Mouse (Mus musculus) neural tube, embryonic 12.5 days (tissue): Measurements from ENCODE around the gene Gm11563. TPM values are rescaled to one million over a fixed set of nuclear protein-coding genes. Genes with fewer than 3 reads are reported as not detected.
"Not testable (repeated sequence)": the region's sequence is repeated elsewhere in the genome, so short reads cannot be mapped to it uniquely, and the experiment has no call there.

Source experiments
- ATAC-seq: fragments of 200-750 bp; cut with Nextera tagmentation; 2 replicates; pipeline ENCODE4 v1.8.0; 2017; ENCODE audit warnings: low read depth, mild to moderate bottlenecking, moderate TSS enrichment, moderate library complexity; ENCODE audit not compliant: low FRiP score
- H3K27ac ChIP-seq: fragments of 300-500 bp; sonication (generic); 2 replicates; pipeline ENCODE4 v1.5.1; 2016
- H3K27me3 ChIP-seq: fragments of 300-500 bp; sonication (generic); replicated peaks from 2 replicates; pipeline ENCODE4 v1.6.1; 2016; ENCODE audit warnings: mild to moderate bottlenecking
- H3K36me3 ChIP-seq: fragments of 300-500 bp; sonication (generic); 2 replicates; pipeline ENCODE4 v1.6.1; 2016; ENCODE audit warnings: mild to moderate bottlenecking
- H3K4me1 ChIP-seq: fragments of 300-500 bp; sonication (generic); 2 replicates; pipeline ENCODE4 v1.6.1; 2016
- H3K4me2 ChIP-seq: fragments of 300-500 bp; sonication (generic); replicated peaks from 2 replicates; pipeline ENCODE4 v1.6.1; 2016; ENCODE audit warnings: mild to moderate bottlenecking
- H3K4me3 ChIP-seq: fragments of 300-500 bp; sonication (generic); 2 replicates; pipeline ENCODE4 v1.5.1; 2016
- H3K9ac ChIP-seq: fragments of 300-500 bp; sonication (generic); 2 replicates; pipeline ENCODE4 v1.6.1; 2016; ENCODE audit warnings: mild to moderate bottlenecking
- H3K9me3 ChIP-seq: fragments of 300-500 bp; sonication (generic); 2 replicates; pipeline ENCODE4 v1.6.1; 2016; ENCODE audit warnings: mild to moderate bottlenecking
- WGBS: fragments of 180-500 bp; shearing (Covaris S2); methylation state at CpG from one replicate; pipeline ENCODE4 v1.1.7; 2016; 5-methylcytosine and 5-hydroxymethylcytosine counted together
- polyA plus RNA-seq: library from polyadenylated mRNA; unstranded; fragments of >200 nt; fragmentation: Nextera tagmentation; extraction: Ambion mirVana; gene quantifications from 2 replicates; pipeline ENCODE4 v1.2.1, GENCODE M21; 2016

Gene Gm11563
- polyA plus RNA-seq, result not detected in 2 replicates

DNA sequence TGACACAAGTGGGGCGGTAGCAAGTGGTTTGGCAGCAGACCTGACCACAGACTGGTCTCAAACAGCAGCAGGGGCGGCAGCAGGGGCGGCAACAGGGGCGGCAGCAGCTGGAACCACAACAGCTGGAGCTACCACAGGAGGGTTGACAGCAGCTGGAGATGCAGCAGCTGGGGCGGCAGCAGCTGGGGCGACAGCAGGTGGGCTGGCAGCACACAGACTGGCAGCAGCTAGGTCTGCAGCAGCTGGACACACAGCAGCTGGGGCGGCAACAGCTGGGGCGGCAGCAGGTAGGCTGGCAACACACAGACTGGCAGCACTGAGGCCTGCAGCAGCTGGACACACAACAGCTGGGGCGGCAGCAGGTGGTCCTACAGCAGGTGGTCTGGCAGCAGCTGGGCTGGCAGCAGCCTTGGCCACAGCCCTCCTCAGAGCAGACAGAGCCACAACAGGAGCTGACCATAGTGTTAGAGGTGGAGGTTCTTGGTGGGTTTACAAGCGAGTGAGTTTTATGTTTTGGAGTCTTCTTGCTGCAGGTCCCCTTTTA lies at the start of gene Gm11563:
Gene Gm11563 (minus strand): TSS at position 494 of the 544 bp plus-strand sequence.
- not testable (repeated sequence) for H3K9ac ChIP-seq, H3K4me2 ChIP-seq, H3K4me3 ChIP-seq, H3K27ac ChIP-seq, H3K9me3 ChIP-seq, ATAC-seq, H3K4me1 ChIP-seq, H3K36me3 ChIP-seq, H3K27me3 ChIP-seq
- WGBS, result 61% methylated on average over 10 of the region's 10 CpGs

DNA sequence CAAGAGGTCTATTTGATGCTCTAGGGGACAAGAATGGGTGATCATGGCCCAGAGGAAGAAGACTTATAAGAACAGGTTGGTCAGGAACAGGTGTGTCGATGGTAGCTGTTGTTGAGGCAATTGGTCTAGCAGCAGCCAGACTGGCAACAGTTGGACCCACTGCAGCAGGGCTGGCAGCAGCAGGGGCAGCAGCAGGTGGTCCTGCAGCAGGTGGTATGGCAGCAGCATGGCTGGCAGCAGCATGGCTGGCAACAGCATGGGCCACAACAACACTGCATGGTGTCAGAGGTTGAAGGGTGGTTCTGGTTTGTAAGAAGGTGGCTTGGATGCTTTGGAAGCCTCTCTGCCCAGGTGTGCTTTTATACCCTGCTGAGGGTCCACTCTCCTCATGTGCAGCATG lies 31.7 kb upstream of the Gm11563 start, which contains the start of gene Gm14190:
Gene Gm14190 (minus strand): TSS at position 278 of the 400 bp plus-strand sequence.
- H3K4me3 ChIP-seq, result no peak within 1 kb of the TSS
- 80% methylated on average over 1 of the region's 1 CpGs for WGBS
- ATAC-seq, result no peak
- no peaks in the 10 kb centered on the region for H3K4me1 ChIP-seq
- H3K27me3 ChIP-seq, result no peaks in the 10 kb centered on the region
- H3K9ac ChIP-seq, result no peak within 1 kb of the TSS
- H3K36me3 ChIP-seq, result no peaks in the 10 kb centered on the region
- no peaks in the 10 kb centered on the region for H3K9me3 ChIP-seq
- no peak within 1 kb of the TSS for H3K4me2 ChIP-seq
- no peak within 1 kb of the TSS for H3K27ac ChIP-seq

- H3K9ac ChIP-seq, ATAC-seq, H3K4me2 ChIP-seq, H3K27me3 ChIP-seq, H3K9me3 ChIP-seq, H3K4me3 ChIP-seq, H3K4me1 ChIP-seq, H3K27ac ChIP-seq, H3K36me3 ChIP-seq: not testable (repeated sequence)
- 88% methylated on average over 1 of the region's 1 CpGs for WGBS
Measured at GRCm38 (mm10) chr11:99685235-99685634, 26.5 kb upstream of the Gm11563 start.

GRCm38 (mm10) chr11:99683481-99683880 lies 24.7 kb upstream of the Gm11563 start:
- no peak for ATAC-seq
- Histone ChIP-seq H3K4me3 (no peak overlapping the region), H3K4me2 (no peak overlapping the region), H3K9me3 (no peaks in the 10 kb centered on the region), H3K9ac (no peak overlapping the region), H3K4me1 (no peaks in the 10 kb centered on the region), H3K36me3 (no peaks in the 10 kb centered on the region), H3K27ac (no peak overlapping the region), H3K27me3 (no peaks in the 10 kb centered on the region)
- 94% methylated on average over 2 of the region's 2 CpGs for WGBS

DNA sequence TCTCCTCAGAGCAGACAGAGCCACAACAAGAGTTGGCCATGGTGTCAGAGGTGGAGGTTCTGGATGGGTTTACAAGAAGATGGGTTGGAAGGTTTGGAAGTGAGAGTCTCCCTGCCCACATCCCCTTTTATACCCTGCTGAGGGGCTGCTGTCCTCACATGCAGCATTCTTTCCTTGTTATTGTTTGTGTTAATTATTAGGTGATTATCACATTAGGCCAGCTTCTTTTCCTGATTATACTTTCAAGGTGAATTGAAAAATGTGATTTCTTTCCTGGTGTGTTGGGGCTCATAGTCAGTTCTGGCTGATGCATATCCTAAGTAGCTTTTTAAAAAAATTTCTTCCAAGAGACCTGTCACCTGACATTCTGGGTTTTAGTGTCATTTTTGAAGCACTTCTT lies 7.1 kb upstream of the Gm11563 start, which contains the start of gene Krtap4-6:
Gene Krtap4-6 (minus strand): TSS at position 101 of the 400 bp plus-strand sequence.
- Histone ChIP-seq H3K4me3 (no peak within 1 kb of the TSS), H3K9ac (no peak within 1 kb of the TSS), H3K27me3 (no peaks in the 10 kb centered on the region), H3K4me1 (no peaks in the 10 kb centered on the region), H3K36me3 (no peaks in the 10 kb centered on the region), H3K4me2 (no peak within 1 kb of the TSS), H3K9me3 (no peaks in the 10 kb centered on the region), H3K27ac (no peak within 1 kb of the TSS)
- no peak for ATAC-seq

GRCm38 (mm10) chr11:99662802-99663201 lies 4.0 kb upstream of the Gm11563 start:
- no peak for ATAC-seq
- no peak overlapping the region for H3K9ac ChIP-seq
- H3K9me3 ChIP-seq, result no peaks in the 10 kb centered on the region
- no peak overlapping the region for H3K4me2 ChIP-seq
- WGBS, result 89% methylated on average over 10 of the region's 10 CpGs
- no peaks in the 10 kb centered on the region for H3K27me3 ChIP-seq
- no peaks in the 10 kb centered on the region for H3K36me3 ChIP-seq
- no peaks in the 10 kb centered on the region for H3K4me1 ChIP-seq
- H3K4me3 ChIP-seq, result no peak overlapping the region
- no peak overlapping the region for H3K27ac ChIP-seq

GRCm38 (mm10) chr11:99659256-99659655 lies 496 bp upstream of the Gm11563 start:
- H3K27me3 ChIP-seq, result no peaks in the 10 kb centered on the region
- no peak overlapping the region for H3K27ac ChIP-seq
- no peak overlapping the region for H3K4me3 ChIP-seq
- ATAC-seq, result no peak
- H3K4me2 ChIP-seq, result no peak overlapping the region
- H3K9me3 ChIP-seq, result no peaks in the 10 kb centered on the region
- no peaks in the 10 kb centered on the region for H3K36me3 ChIP-seq
- no peaks in the 10 kb centered on the region for H3K4me1 ChIP-seq
- 87% methylated on average over 4 of the region's 4 CpGs for WGBS
- no peak overlapping the region for H3K9ac ChIP-seq

DNA sequence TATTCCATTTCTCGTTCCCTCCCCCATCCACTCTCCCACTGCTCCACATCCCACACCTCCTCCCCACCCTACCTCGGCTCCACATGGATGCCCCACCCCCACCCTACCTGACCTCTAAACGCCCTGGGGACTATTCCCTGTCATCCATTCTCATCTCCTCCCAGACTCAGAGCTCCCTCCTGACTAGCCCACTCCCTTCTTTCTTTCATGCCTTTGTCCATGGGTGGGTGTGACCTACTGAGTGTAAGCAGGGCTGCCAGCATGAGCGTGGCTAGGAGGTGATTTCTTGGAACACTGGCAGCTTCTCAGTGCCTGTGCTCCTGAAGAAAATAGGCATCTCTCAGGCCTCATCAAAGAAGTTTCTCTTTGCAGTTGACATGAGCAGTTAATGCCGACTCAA lies 1.7 kb downstream of the Gm11563 start:
- no peaks in the 10 kb centered on the region for H3K4me1 ChIP-seq
- H3K4me2 ChIP-seq, result no peak overlapping the region
- no peaks in the 10 kb centered on the region for H3K27me3 ChIP-seq
- no peak overlapping the region for H3K4me3 ChIP-seq
- no peak overlapping the region for H3K27ac ChIP-seq
- no peak for ATAC-seq
- H3K36me3 ChIP-seq, result no peaks in the 10 kb centered on the region
- 39% methylated on average over 5 of the region's 5 CpGs for WGBS
- no peaks in the 10 kb centered on the region for H3K9me3 ChIP-seq
- no peak overlapping the region for H3K9ac ChIP-seq

DNA sequence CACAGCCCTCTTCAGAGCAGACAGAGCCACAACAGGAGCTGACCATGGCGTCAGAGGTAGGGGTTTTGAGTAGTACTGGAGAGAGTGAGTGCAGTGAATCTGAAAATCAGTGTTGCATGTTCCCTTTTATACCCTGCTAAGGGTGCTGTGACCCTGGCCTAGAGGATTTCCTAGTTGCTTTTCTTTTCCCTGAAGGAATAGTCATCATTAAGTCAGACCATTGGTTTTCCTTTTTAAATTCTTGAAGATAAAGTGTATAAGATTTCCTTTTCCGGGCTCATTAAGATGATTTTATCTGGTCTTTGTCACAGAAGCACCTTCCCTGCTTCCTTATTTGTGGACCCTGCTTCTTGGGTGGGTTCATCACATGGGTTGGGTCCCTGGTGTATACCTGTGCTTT lies 8.6 kb downstream of the Gm11563 start, which contains the start of gene Gm11555:
Gene Gm11555 (minus strand): TSS at position 101 of the 400 bp plus-strand sequence.
- Histone ChIP-seq H3K4me3 (no peak within 1 kb of the TSS), H3K4me1 (no peaks in the 10 kb centered on the region), H3K9ac (no peak within 1 kb of the TSS), H3K27ac (no peak within 1 kb of the TSS), H3K4me2 (no peak within 1 kb of the TSS), H3K36me3 (no peaks in the 10 kb centered on the region), H3K27me3 (no peaks in the 10 kb centered on the region), H3K9me3 (no peaks in the 10 kb centered on the region)
- 82% methylated on average over 2 of the region's 2 CpGs for WGBS
- ATAC-seq, result no peak

GRCm38 (mm10) chr11:99646444-99646843 lies 12.3 kb downstream of the Gm11563 start:
- Histone ChIP-seq H3K27me3 (no peaks in the 10 kb centered on the region), H3K4me2 (no peak overlapping the region), H3K9ac (no peak overlapping the region), H3K27ac (no peak overlapping the region), H3K4me1 (no peaks in the 10 kb centered on the region), H3K36me3 (no peaks in the 10 kb centered on the region), H3K4me3 (no peak overlapping the region), H3K9me3 (no peaks in the 10 kb centered on the region)
- WGBS, result 92% methylated on average over 15 of the region's 15 CpGs
- no peak for ATAC-seq

DNA sequence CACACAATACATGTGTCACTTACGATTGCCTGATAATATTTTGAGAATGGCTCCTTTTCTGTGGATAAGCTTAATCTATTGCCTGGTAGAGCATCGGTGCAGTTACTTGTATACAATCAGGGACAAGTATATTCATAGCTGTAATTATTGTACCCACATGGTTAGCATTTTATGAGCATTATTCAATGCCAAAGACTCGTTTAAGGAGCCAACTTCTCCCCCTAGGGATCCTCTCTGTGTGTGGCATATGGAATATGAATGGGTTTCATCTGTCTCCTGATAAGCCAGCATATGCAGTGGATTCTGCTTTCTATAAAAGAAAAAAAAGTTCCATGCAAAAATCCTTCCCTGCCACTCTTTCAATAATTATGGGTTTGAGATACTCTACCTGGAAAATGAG lies 14.4 kb downstream of the Gm11563 start:
- H3K27me3 ChIP-seq, result no peaks in the 10 kb centered on the region
- no peaks in the 10 kb centered on the region for H3K36me3 ChIP-seq
- WGBS, result 75% methylated on average over 3 of the region's 3 CpGs
- H3K4me2 ChIP-seq, result no peak overlapping the region
- no peak for ATAC-seq
- H3K4me1 ChIP-seq, result no peaks in the 10 kb centered on the region
- no peaks in the 10 kb centered on the region for H3K9me3 ChIP-seq
- no peak overlapping the region for H3K27ac ChIP-seq
- no peak overlapping the region for H3K9ac ChIP-seq
- H3K4me3 ChIP-seq, result no peak overlapping the region

GRCm38 (mm10) chr11:99643635-99644139 lies 15.1 kb downstream of the Gm11563 start, which contains the start of gene Krtap4-7:
Krtap4-7 (minus strand) TSS chr11:99644089.
- not testable (repeated sequence) for H3K9me3 ChIP-seq, H3K27ac ChIP-seq, H3K4me2 ChIP-seq, ATAC-seq, H3K9ac ChIP-seq, H3K4me1 ChIP-seq, H3K4me3 ChIP-seq, H3K27me3 ChIP-seq, H3K36me3 ChIP-seq
- WGBS, result 91% methylated on average over 9 of the region's 9 CpGs

GRCm38 (mm10) chr11:99640926-99641325 lies 17.8 kb downstream of the Gm11563 start:
- no peaks in the 10 kb centered on the region for H3K9me3 ChIP-seq
- no peaks in the 10 kb centered on the region for H3K4me1 ChIP-seq
- no peak overlapping the region for H3K27ac ChIP-seq
- H3K36me3 ChIP-seq, result no peaks in the 10 kb centered on the region
- H3K4me2 ChIP-seq, result no peak overlapping the region
- H3K4me3 ChIP-seq, result no peak overlapping the region
- no peak overlapping the region for H3K9ac ChIP-seq
- no peaks in the 10 kb centered on the region for H3K27me3 ChIP-seq
- 60% methylated on average over 1 of the region's 1 CpGs for WGBS
- no peak for ATAC-seq
